Mouse (Mus musculus): Measurements from ENCODE around the gene Gm37240.

Gm37240 gene

DNA sequence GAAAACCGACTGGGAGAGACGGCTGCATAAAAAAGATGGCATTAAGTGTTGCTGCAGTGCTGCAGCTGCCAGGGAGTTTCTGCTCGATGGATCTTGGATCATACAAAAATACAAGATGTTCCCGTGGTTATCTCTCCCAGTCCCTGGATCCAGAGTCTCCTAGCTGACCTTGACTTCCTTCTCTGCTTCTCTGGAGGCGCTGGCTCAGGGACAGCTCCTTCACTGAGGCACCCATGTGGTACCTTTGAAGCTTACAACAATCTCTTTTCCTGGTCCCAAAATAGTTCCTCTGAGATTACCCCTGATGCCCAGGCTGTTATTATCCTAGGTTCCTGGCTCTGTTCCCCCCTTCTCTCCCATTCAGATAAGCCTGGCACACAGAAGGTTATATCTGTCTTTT, 672.4 kb downstream of the Gm37240 start:
- DNase-seq = no peak

- DNase-seq = no peak
These were observed 674.5 kb downstream of the Gm37240 start for GRCm38 (mm10) chr3:85212751-85213350.

GRCm38 (mm10) chr3:85209887-85210844, 677.2 kb downstream of the Gm37240 start:
- DNase-seq = no peak

GRCm38 (mm10) chr3:85206475-85206874, 680.8 kb downstream of the Gm37240 start:
- no peak for DNase-seq

- DNase-seq = no peak
These were observed 681.4 kb downstream of the Gm37240 start for GRCm38 (mm10) chr3:85205911-85206310.

DNA sequence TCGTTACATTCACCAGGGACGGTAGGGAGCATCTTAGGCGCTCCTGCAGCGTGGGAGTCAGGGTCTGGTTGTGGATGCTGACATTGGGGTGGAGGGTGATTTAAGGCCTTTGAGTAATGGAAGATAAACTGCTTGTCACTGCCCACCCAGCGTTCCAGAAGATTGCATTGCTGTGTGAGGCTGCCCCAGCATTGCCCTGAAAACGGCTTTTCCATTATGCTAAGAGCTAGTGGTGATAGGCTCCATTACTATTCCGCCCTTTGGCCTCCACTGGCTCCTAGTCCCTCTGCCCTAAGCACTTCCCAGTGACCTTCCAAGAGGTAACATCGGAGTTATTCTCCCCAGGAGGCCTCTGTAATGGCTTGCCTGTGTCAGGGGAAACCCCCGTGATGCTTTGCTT, 683.7 kb downstream of the Gm37240 start:
- DNase-seq = no peak

- no peak for DNase-seq
These were observed 684.6 kb downstream of the Gm37240 start for GRCm38 (mm10) chr3:85202726-85203125.

DNA sequence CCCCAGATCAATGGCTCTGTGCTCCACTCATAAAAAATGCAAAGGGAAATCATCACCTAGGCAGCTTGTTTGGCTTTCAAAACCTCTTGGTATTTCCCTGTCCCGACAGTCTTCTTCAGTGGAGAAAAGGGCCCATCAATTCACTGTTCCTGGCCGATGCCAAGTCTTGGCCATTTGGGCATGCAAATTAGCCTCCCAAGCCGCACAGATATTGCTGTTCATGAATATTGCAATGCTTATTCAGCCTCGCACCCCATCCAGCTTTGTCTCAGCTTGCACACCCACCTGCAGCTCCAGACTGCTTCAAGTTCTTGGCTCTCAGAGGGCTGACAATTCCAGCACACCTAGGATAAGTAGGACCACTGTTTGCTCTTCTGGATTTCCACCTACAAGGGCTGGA, 685.5 kb downstream of the Gm37240 start:
- DNase-seq = no peak

GRCm38 (mm10) chr3:85198496-85198895, 688.8 kb downstream of the Gm37240 start:
- DNase-seq = no peak

GRCm38 (mm10) chr3:85197148-85197547, 690.2 kb downstream of the Gm37240 start:
- no peak for DNase-seq

- DNase-seq = no peak
These were observed 690.7 kb downstream of the Gm37240 start for GRCm38 (mm10) chr3:85196591-85196990.

DNA sequence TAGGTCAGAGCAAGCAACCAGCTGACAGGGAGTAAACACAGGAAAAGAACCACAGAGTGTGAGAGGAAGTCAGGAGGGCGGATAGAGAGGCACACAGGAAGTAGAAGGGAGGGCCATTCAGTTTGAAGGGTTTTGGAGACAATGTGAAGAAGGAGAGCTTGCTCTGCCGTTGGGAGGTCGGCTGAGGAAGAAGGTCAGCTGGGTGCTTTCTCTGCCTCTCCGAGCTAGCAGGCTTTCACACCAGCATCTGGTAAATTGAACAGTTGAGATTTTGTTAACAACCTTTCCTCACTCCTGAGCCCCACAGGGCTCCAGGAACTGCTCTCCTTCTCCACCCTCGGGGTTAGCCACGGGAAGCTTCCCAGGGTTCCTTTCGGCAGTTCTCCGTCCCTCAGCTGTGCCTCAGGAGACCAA, 692.2 kb downstream of the Gm37240 start:
- DNase-seq = peak; percentile 74

GRCm38 (mm10) chr3:85189791-85190190, 697.5 kb downstream of the Gm37240 start:
- DNase-seq = no peak

DNA sequence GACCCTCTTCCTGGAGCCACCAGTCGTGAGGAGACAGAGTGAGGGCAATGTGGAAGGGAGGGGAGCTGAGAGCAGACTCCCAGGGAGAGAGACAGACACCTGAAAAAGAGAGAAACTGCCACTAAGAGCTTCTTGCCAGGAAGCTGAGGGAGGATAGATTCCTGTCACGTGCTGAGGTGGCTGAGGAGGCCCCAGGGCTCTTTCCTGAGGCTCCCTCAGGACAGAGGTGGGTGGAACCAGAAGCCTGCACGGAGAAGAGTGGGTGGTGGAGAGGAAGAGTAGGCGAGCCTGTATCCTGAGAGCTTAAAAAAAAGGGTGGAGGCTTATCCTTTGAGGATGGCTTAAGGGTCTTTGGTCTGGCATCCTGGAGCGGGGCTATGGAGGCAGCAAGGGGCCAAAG, 699.0 kb downstream of the Gm37240 start:
- DNase-seq = peak; percentile 6

GRCm38 (mm10) chr3:85186661-85187076, 700.6 kb downstream of the Gm37240 start:
- no peak for DNase-seq

DNA sequence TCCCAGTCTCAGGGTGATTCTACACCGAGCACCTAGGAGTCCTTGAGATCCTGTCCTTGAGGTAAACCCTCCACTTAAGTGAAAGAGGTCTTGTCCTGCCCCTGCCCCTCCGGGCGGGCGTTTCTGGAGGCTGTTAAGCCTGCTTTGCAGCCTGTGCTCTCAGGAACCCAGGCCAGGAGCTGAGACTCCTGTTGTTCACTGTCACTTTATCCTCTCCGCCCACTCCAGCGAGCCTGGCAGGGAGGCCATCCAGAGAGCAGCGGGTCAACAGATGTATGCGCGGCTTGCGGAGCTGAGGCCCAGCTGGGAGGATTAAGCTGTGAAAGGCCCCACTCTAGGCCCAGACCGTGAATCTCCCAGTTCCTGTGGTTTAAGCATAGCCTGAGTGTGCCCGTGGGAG, 701.5 kb downstream of the Gm37240 start:
- DNase-seq = no peak

DNA sequence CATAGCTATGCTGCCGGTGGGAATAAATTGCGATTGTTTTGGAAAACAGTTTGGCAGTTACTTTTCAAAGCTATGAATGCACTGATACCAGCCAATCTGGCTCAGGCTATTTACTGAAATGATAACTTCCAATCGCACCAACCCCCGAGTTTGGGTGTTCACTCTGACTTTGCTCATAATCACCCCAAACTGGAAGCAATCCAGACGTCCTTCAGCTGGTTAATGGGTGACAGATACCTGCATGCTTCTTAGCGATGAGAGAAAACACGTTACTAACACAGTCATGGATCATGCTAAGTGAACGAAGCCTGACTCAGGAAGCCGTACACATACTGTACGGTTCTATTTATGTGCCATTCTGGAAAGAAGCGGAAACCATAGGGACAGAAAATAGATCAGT, 702.4 kb downstream of the Gm37240 start:
- DNase-seq = no peak

DNA sequence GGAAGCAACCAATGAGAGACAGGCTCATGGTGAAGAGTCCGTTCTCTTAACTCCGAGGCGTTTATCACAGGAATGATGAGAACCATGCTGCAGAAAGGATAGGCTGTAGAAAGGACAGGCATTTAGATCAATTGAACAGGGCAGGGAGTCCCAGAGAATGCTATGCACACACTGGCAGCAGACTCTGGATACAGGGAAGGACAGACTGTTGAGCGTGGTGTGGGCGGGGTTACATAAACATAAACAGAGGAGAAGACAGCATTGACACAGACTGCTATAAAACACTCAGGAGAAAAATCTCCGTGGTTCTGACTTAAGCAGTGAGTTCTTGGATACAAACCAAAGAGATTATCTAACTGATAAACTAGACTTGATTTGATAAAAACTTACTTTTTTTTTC, 703.2 kb downstream of the Gm37240 start:
- no peak for DNase-seq

DNA sequence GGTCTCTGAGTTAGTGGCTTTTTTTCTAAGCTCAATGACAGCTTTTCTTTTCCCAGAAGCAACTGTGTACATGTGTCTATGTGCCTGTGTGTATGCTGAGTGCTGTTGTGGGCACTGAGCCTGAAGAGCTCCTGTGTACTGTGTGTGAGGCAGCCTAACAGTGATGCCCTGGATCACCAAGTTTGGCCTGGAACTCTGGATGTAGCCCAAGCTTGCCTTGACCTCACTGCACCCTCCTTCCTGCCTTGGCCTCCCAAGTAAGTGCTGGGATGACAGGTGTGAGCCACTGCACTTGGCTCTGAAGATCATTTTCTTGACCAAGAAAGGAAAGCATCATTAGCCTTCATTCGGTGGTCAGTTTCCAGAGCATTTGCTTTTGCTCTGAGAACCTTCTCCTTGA, 710.6 kb downstream of the Gm37240 start:
- no peak for DNase-seq

DNA sequence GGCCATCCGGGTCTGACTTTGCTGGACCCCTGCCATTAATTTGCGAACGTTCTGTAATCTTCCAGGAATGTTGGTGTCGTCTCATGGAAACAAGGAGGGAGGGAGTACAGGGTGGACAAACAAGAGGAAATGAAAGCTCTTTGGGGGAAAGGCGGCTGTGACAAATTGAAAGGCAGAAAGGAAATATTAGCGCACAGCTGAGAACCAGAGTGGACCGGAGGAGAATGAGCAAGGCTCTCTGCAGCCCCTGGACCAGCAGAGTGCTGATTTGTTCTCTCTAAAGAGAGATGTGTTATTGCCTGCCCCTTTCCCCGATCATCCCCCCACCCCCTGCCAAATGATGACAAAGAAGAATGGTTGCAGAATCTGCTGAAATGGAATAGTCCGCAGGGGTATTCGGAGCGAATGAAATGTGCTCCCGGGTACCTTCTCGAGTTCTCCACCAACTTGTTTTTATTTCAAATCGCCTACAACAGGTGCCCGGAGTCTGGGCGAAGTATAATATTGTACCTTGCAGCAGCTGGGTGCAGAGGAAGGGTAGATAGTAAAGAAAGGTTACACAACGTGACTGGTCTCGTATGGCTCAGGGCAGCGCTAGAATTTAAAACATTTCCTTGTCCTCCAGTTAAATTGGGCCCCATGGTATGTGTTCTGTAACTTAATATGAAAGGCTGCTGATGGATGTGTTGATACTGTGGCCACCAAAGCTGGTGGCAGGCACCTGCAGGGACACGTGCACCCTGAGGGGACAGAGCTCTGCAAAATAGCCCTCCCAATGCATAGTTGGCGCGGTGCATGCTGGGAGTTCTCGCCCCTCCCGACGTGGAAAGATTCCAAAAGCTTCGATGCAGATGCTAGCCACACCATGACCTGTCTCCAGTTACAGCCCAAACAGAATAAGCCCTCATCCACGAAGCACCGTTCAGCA, 712.5 kb downstream of the Gm37240 start:
- no peak for DNase-seq

DNA sequence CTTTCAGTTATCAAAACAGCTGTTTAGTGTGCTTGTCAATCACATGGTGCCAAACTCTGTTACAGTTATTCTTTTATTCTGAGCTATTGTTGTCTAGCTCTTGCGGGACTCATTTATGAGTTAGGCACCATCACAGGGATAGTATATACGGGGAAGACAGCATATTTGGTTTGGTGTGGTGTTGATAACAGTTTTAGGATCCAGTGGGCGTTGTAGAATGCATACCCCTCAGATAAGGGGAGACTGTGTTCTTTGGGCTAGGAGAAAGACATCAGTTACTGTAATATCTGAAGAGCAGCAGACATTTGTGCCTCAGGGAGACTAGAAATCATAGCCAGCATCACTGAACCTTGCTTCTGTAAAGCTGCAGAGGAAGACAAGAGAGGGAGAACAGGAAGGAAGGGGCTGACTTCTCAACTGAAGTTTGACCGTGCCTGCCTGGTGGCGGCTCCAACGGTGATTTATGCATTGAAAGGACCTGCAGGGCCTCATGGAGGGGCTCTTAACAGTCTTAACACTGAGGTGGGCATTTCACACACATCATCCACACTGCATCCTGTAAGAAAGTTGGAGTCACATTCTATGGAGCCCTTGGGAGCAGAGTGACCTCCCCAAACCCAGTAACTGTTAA, 713.8 kb downstream of the Gm37240 start:
- no peak for DNase-seq

GRCm38 (mm10) chr3:85172532-85172931, 714.8 kb downstream of the Gm37240 start:
- DNase-seq = no peak

GRCm38 (mm10) chr3:85172096-85172495, 715.2 kb downstream of the Gm37240 start:
- DNase-seq = no peak

Data from thymus, postnatal 25 days (tissue).